Mouse (Mus musculus): ENCODE measurements around the gene Gm3336.

The Gm3336 gene

GRCm38 (mm10) chr8:70764026-70764425 is 45.7 kb downstream of the Gm3336 start:
- DNase-seq (ENCODE audit: low spot score): no peak

GRCm38 (mm10) chr8:70764676-70765075 is 46.3 kb downstream of the Gm3336 start:
- DNase-seq (ENCODE audit: low spot score): no peak

- no peak for DNase-seq (ENCODE audit: low spot score)
These were observed 47.0 kb downstream of the Gm3336 start for GRCm38 (mm10) chr8:70765329-70765728.

GRCm38 (mm10) chr8:70765838-70766570 is 47.7 kb downstream of the Gm3336 start:
- peak; percentile 46 for DNase-seq (ENCODE audit: low spot score)

GRCm38 (mm10) chr8:70766571-70767440 is 48.5 kb downstream of the Gm3336 start:
- DNase-seq (ENCODE audit: low spot score): peak; percentile 79

GRCm38 (mm10) chr8:70767503-70767902 is 49.2 kb downstream of the Gm3336 start:
- no peak for DNase-seq (ENCODE audit: low spot score)

- no peak for DNase-seq (ENCODE audit: low spot score)
These were observed 50.0 kb downstream of the Gm3336 start for GRCm38 (mm10) chr8:70768231-70768776.

GRCm38 (mm10) chr8:70768956-70769355 is 50.6 kb downstream of the Gm3336 start:
- no peak for DNase-seq (ENCODE audit: low spot score)

GRCm38 (mm10) chr8:70769359-70769758 is 51.0 kb downstream of the Gm3336 start:
- peak; percentile 99 for DNase-seq (ENCODE audit: low spot score)

- DNase-seq (ENCODE audit: low spot score): no peak
These were observed 51.5 kb downstream of the Gm3336 start for GRCm38 (mm10) chr8:70769858-70770257.

- DNase-seq (ENCODE audit: low spot score): no peak
These were observed 52.4 kb downstream of the Gm3336 start for GRCm38 (mm10) chr8:70770748-70771147.

- DNase-seq (ENCODE audit: low spot score): no peak
These were observed 52.9 kb downstream of the Gm3336 start for GRCm38 (mm10) chr8:70771217-70771616.

- no peak for DNase-seq (ENCODE audit: low spot score)
These were observed 53.7 kb downstream of the Gm3336 start for GRCm38 (mm10) chr8:70772075-70772474.
